Mouse (Mus musculus): ENCODE data around the gene Lypla2.
"Not testable (repeated sequence)": the region's sequence is repeated elsewhere in the genome, so short reads cannot be mapped to it uniquely, and the experiment has no call there.

The Lypla2 gene

GRCm38 (mm10) chr4:135972556-135972906 lies at the start of gene Lypla2:
TSS of gene Lypla2 (minus strand) at chr4:135972626.
- peak; percentile 77 for DNase-seq (ENCODE audit: low spot score)

- DNase-seq (ENCODE audit: low spot score) = peak; percentile 99
Observed at GRCm38 (mm10) chr4:136021549-136022047, 49.2 kb upstream of the Lypla2 start, which contains the start of gene Eloa. TSS of gene Eloa (minus strand) at chr4:136021763.

DNA sequence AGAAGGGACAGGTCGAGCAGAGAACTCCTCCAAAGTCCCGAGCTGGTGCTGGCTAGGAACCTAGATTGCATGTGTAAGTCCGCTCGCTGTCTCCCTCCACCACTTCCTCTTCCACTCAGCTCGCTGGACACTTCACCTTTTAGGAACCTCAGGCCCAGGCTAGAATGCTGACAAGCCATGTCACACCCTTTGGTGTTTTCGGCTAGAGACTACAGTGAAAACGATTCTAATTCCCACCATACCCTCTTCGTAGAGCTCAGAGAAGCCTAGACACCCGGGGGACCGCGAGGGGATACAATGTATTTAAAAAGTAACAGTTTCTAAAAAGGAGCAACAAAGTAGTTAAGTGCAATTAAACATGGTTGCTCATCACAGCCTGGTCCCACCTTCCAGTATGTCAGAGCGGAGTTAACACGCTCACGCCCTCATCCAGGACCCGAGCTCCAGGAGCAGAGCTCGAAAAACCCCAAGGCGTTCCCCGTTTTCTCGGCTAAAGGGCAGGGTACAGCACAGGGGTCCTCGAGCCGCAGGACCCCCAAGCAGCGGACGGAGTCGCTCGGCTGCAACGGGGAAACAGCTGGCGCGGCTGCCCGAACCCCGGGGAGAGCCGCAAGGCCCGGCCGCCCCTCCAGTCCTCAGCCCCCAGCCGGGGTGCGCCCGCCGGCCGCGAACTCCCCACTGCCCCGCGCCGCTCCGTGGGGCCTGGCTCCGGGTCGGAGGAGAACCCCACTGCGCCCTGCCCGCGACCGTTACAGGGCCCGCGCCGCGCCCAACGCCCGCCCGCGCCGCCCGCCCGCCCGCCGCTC lies 48.5 kb upstream of the Lypla2 start:
- no peak for DNase-seq (ENCODE audit: low spot score)

GRCm38 (mm10) chr4:136016059-136016602 lies 43.7 kb upstream of the Lypla2 start:
- DNase-seq (ENCODE audit: low spot score) = no peak

DNA sequence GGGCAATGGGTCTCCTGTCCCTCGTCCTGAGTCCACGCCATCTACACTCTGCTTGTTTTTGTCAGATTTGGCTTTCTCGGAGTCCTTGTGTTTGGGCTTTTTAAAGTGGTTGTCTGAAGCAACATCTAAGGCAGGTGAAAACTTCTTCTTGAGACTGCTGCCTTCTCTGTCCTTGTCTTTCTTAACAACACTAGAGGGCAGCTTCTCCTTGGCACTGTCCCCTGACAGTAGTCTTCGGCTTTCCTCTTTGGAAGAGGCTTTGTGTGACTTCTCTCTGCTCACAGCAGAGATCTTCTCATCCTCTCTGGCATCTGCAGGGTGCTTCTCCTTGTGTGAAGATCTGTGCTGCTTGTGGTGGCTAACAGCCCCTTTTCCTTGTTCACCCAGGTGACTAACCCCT lies 38.2 kb upstream of the Lypla2 start:
- DNase-seq (ENCODE audit: low spot score) = no peak

- no peak for DNase-seq (ENCODE audit: low spot score)
Observed at GRCm38 (mm10) chr4:136008782-136009447, 36.5 kb upstream of the Lypla2 start.

GRCm38 (mm10) chr4:136006821-136007220 lies 34.4 kb upstream of the Lypla2 start:
- DNase-seq (ENCODE audit: low spot score) = no peak

DNA sequence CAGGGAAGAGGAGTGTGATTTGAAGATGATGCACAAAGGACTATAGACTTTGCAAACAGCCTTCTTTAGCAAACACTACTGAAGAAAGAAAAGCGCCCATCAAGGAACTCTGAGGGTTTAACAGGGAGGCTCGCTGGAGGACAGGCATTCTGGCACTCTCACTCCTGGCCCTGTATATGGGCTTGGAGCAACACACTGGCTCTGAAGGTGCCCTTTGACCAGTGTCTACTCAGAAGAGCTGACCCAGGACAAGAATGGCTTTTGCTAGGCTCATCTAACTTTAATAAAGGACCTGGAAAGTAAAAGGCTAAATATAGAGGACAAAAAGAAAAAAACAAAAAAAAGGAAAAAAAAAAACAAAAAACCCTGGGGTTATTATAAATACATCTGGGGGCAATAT lies 32.5 kb upstream of the Lypla2 start:
- no peak for DNase-seq (ENCODE audit: low spot score)

DNA sequence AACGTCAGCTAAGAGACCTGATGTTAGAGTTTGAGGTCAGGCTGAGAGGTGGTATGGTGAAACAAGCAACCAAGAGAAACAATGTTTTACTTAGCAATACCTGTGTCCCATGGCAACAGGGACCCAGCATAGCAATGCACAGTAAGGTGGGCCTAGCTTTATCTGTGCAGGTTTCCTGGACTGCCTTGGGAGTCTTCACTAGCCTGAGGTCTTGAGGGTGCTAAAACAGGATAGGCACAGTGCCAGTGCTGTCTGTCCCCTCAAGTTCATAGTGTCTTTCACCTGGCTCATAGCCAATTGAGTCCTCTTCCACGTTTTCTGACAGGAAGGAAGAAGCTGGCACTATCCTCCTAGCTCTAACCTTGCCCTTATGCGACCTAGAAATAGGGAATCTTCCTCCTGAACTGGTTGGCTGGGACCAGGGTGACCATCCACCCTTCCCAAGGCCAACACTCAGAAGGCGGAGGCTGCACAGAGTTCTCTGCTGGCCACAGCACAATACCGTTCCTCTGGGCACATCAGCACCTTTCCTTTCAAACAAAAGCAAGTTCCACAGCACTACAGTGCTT lies 31.8 kb upstream of the Lypla2 start:
- DNase-seq (ENCODE audit: low spot score) = no peak

DNA sequence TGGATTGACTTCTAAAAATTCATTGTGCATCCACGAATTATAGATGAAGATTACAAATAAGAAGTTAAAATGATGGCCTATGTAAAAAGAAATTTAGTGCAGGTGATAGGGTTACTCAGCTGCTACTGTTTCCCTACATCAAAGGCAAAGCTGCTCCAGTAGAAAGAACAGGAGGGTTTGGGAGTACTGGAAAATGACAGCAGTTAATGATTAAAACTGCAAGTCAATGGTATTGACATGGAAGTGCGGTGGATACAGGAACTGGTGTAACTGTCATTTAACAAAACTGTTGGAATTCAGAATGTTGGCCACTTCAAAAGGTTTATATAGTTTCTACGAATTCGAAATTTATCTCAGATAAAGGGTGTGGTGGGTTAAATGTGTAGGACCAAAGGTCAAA lies 22.7 kb upstream of the Lypla2 start:
- no peak for DNase-seq (ENCODE audit: low spot score)

- DNase-seq (ENCODE audit: low spot score) = no peak
Observed at GRCm38 (mm10) chr4:135993941-135994340, 21.5 kb upstream of the Lypla2 start.

GRCm38 (mm10) chr4:135987714-135988113 lies 15.3 kb upstream of the Lypla2 start:
- DNase-seq (ENCODE audit: low spot score) = no peak

- peak; percentile 89 for DNase-seq (ENCODE audit: low spot score)
Observed at GRCm38 (mm10) chr4:135986943-135987710, 14.7 kb upstream of the Lypla2 start, which contains the start of gene Pithd1. TSS of gene Pithd1 (minus strand) at chr4:135987264.

DNA sequence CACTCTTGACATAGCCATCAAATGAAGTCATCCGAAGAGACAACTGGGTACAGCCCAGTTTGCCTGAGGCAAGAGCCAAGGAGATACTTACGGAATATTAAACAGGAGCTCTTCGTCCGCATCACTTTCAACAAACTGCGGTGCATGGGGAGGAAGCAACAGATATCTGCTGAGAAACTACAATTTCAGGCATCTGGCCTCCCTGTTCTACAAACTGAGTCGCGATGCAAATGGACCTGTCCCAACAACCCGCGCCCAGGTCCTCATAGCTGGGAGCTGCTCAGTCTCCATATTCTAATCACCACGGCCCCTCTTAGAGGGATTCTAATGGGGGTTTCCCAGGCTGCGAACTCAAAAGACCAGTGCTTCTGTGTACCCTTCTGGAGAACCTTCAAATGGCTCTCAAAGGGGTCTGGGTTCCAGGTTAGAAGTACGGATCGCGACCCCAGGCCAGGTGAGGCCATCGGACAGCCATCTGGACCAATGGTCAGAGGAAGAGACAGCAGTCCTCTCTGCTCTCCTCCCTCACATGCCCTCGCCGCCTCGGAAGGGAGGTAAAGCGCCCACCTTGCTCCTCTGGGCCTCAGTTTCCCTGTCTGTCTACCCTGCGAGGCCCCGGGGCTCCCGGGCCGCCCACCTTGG lies 14.0 kb upstream of the Lypla2 start:
- no peak for DNase-seq (ENCODE audit: low spot score)

GRCm38 (mm10) chr4:135985769-135986168 lies 13.3 kb upstream of the Lypla2 start:
- DNase-seq (ENCODE audit: low spot score) = no peak

DNA sequence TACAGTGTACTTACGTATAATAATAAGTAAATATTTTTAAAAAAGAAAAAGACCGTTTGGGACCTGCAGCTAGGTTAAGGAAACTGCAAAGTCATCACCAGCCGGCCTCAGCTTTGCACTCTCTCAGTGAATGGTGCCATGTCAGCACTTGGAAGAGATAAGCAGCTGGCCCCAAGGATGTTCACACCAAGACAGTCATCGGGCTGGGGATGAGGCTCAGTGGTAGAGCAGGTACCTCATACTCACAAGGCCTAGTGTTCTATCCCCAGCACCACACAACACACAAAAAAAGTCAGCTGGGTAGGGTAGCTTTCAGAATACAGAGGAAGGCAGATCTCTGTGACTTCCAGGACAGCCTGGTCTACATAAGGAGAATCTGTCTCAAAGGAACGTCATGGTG lies 12.8 kb upstream of the Lypla2 start:
- DNase-seq (ENCODE audit: low spot score) = no peak

GRCm38 (mm10) chr4:135984556-135984955 lies 12.1 kb upstream of the Lypla2 start:
- no peak for DNase-seq (ENCODE audit: low spot score)

GRCm38 (mm10) chr4:135981524-135982063 lies 9.2 kb upstream of the Lypla2 start:
- no peak for DNase-seq (ENCODE audit: low spot score)

- not testable (repeated sequence) for DNase-seq (ENCODE audit: low spot score)
Observed at GRCm38 (mm10) chr4:135980223-135980622, 7.8 kb upstream of the Lypla2 start.

DNA sequence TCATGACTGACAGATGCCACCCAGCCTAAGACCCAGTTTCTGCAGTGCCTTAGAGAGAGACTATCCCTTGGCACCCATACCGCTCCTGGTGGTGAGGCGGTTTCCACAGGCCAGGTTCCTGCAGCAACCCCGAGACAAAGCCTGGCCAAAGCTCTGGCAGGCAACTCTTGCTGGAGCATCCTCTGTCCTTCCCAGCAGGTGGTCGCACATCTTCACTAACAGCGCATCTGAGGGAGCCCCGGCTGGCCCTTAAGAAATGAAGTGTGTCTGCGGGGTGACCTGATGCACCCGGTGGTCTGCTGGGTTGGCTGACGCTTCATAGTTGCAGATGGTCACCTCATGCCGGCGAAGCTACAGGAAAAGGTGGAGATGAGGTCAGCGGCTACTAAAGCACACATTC lies 3.7 kb upstream of the Lypla2 start:
- no peak for DNase-seq (ENCODE audit: low spot score)

Measured in left cerebral cortex, adult 11 months (tissue).